Comparison of ENCODE assay signal across 8 mouse cellular contexts in the genomic region with DNA sequence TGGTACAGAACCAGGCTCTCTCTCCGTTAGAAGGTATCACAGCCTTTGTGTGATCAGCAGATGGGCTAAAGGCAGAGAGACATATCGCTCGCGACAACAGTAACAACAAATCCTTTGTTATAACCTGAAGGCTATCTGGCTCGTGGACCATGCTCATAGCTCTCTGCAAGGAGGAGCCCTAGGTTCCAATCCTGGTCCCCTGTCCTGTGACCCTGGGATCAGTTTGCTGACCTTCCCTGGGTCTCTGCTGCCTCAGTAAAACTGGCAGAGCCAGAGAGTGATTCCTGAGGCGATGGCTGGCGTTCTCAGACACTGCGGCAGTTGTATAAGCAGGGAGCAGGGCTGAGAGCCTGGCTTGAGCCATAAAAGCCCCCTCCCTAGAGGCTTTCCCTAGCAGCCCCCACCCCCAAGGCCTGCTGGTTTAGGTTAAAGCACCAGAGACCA. TPM values are rescaled to one million over a fixed set of nuclear protein-coding genes. Genes with fewer than 3 reads are reported as not detected.
A peak's percentile ranks its signal among the peaks of the same experiment; 100 is the strongest.
DNase-seq lines count a peak whose midpoint lies in the region; ATAC-seq and TF ChIP-seq lines count a peak whose summit lies in the region.

No protein-coding gene starts in this region.

- 22% methylated on average over 8 of the region's 8 CpGs for WGBS in lung, postnatal 0 days
- WGBS in lung, adult 2 months: 34% methylated on average over 8 of the region's 8 CpGs
- WGBS in limb, embryonic 15.5 days: 18% methylated on average over 8 of the region's 8 CpGs
- 27% methylated on average over 8 of the region's 8 CpGs for WGBS in stomach, embryonic 16.5 days

- peak; percentile 53 for DNase-seq in embryo, embryonic 10 days (ENCODE audit: low spot score)
- no peak for DNase-seq in embryo, embryonic 10.5 days (ENCODE audit: low spot score)
- no peak for DNase-seq in lung, postnatal 0 days (ENCODE audit: low spot score)
- no peak for DNase-seq in lung, adult 2 months

- no peak overlapping the region for H3K9ac ChIP-seq in lung, postnatal 0 days (replicated peaks; ENCODE audit: low read depth)
- H3K9ac ChIP-seq in limb, embryonic 15.5 days: 0 out of 2 replicates have a peak overlapping the region, but pooled peaks have one; percentile 10
- peak overlapping the region; percentile 60 for H3K9ac ChIP-seq in stomach, embryonic 16.5 days (ENCODE audit: low read length)

- no peak for ATAC-seq in lung, postnatal 0 days
- ATAC-seq in limb, embryonic 15.5 days (ENCODE audit: insufficient number of reproducible peaks, low FRiP score, low TSS enrichment, low read depth): peak; percentile 61
- ATAC-seq in stomach, embryonic 16.5 days (ENCODE audit: insufficient read depth, low FRiP score): peak; percentile 12; the same call in 1 of the 2 replicates
- no peak for ATAC-seq in activated CD4-positive, CD25-positive, alpha-beta regulatory T cell, adult 4 months
- ATAC-seq in frontal cortex, adult (ENCODE audit: low TSS enrichment): no peak

- H3K36me3 ChIP-seq in lung, postnatal 0 days (ENCODE audit: insufficient read depth, low read length): no peaks in the 10 kb centered on the region
- no peaks in the 10 kb centered on the region for H3K36me3 ChIP-seq in limb, embryonic 15.5 days
- no peaks in the 10 kb centered on the region for H3K36me3 ChIP-seq in stomach, embryonic 16.5 days (ENCODE audit: control insufficient read depth, insufficient read depth, low read length)

- TF ChIP-seq EP300 in lung, postnatal 0 days (IDR thresholded peaks at IDR 0.05): no peak

- no peaks in the 10 kb centered on the region for H3K9me3 ChIP-seq in lung, postnatal 0 days (ENCODE audit: low read length)
- H3K9me3 ChIP-seq in limb, embryonic 15.5 days: no peaks in the 10 kb centered on the region
- no peaks in the 10 kb centered on the region for H3K9me3 ChIP-seq in stomach, embryonic 16.5 days (replicated peaks; ENCODE audit: control insufficient read depth, low read length)

- TF ChIP-seq CTCF in lung, postnatal 0 days (IDR thresholded peaks at IDR 0.05): no peak
- TF ChIP-seq CTCF in lung, adult 2 months (IDR thresholded peaks at IDR 0.05; ENCODE audit: insufficient read depth, low read length): no peak

- TF ChIP-seq POLR2A in lung, adult 2 months (IDR thresholded peaks at IDR 0.05; ENCODE audit: borderline replicate concordance, extremely low read depth, low read depth, low read length): no peak

- H3K27ac ChIP-seq in lung, postnatal 0 days (ENCODE audit: low read length): peak overlapping the region; percentile 87
- peak overlapping the region; percentile 94 for H3K27ac ChIP-seq in limb, embryonic 15.5 days
- peak overlapping the region; percentile 94 for H3K27ac ChIP-seq in stomach, embryonic 16.5 days (ENCODE audit: low read length)

- H3K27me3 ChIP-seq in lung, postnatal 0 days (replicated peaks; ENCODE audit: insufficient read depth, low read length): no peaks in the 10 kb centered on the region
- H3K27me3 ChIP-seq in limb, embryonic 15.5 days: no peaks in the 10 kb centered on the region
- H3K27me3 ChIP-seq in stomach, embryonic 16.5 days (ENCODE audit: control insufficient read depth, insufficient read depth, low read length): no peaks in the 10 kb centered on the region

- H3K4me1 ChIP-seq in lung, postnatal 0 days (ENCODE audit: insufficient read depth, low read depth, low read length): peaks cover 49% of the 10 kb centered on the region
- H3K4me1 ChIP-seq in lung, adult 2 months (ENCODE audit: control insufficient read depth, insufficient read depth, low read length): peaks cover 49% of the 10 kb centered on the region
- H3K4me1 ChIP-seq in limb, embryonic 15.5 days: peaks cover 88% of the 10 kb centered on the region
- peaks cover 90% of the 10 kb centered on the region for H3K4me1 ChIP-seq in stomach, embryonic 16.5 days (ENCODE audit: control insufficient read depth, insufficient read depth, low read length)

- H3K4me2 ChIP-seq in lung, postnatal 0 days (replicated peaks; ENCODE audit: low read depth, low read length): no peak overlapping the region
- peak overlapping the region; percentile 37 for H3K4me2 ChIP-seq in limb, embryonic 15.5 days
- peak overlapping the region; percentile 37 for H3K4me2 ChIP-seq in stomach, embryonic 16.5 days (ENCODE audit: low read depth, low read length)

- H3K4me3 ChIP-seq in lung, postnatal 0 days (ENCODE audit: low read depth, low read length): no peak overlapping the region
- no peak overlapping the region for H3K4me3 ChIP-seq in lung, adult 2 months (replicated peaks; ENCODE audit: extremely low read depth, low read depth, low read length)
- H3K4me3 ChIP-seq in limb, embryonic 15.5 days: no peak overlapping the region
- H3K4me3 ChIP-seq in stomach, embryonic 16.5 days (replicated peaks; ENCODE audit: low read length): no peak overlapping the region

RNA-seq across cellular contexts. Expression of a gene that starts 40.0 kb away (rescaled TPM):
- polyA plus RNA-seq in lung, postnatal 0 days (2015; fragmentation: Nextera tagmentation; extraction: Ambion mirVana): 149 and 153 TPM in 2 replicates
- 91.7 and 109 TPM in 2 replicates for polyA plus RNA-seq in lung, adult 2 months (2012; rRNA removed)
- polyA plus RNA-seq in limb, embryonic 15.5 days (2015; fragmentation: Nextera tagmentation; extraction: Ambion mirVana): 117 and 129 TPM in 2 replicates
- 84.3 and 98.6 TPM in 2 replicates for polyA plus RNA-seq in stomach, embryonic 16.5 days (2015; fragmentation: Nextera tagmentation; extraction: Ambion mirVana)
- polyA plus RNA-seq in activated CD4-positive, CD25-positive, alpha-beta regulatory T cell, adult 4 months (2017; shearing (Covaris generic)): 100 to 1,000 TPM in 1 of 2 experiments, 10 to 100 TPM in 1; 83.0 to 104 TPM

Comparison
In these comparisons a context has a peak if more than half of its experiments do, and no peak if none do; other contexts are left out.
1. ATAC-seq: peak in limb, embryonic 15.5 days (single experiment) and stomach, embryonic 16.5 days (single experiment); none in lung, postnatal 0 days (single experiment), activated CD4-positive, CD25-positive, alpha-beta regulatory T cell, adult 4 months (single experiment) and frontal cortex, adult (single experiment).
2. Peak in every context shown above with its lines, with median percentiles within 50 percentile points of each other: H3K27ac ChIP-seq.